Mouse (Mus musculus): ENCODE results near the gene Zyg11b.

Gene Zyg11b

DNA sequence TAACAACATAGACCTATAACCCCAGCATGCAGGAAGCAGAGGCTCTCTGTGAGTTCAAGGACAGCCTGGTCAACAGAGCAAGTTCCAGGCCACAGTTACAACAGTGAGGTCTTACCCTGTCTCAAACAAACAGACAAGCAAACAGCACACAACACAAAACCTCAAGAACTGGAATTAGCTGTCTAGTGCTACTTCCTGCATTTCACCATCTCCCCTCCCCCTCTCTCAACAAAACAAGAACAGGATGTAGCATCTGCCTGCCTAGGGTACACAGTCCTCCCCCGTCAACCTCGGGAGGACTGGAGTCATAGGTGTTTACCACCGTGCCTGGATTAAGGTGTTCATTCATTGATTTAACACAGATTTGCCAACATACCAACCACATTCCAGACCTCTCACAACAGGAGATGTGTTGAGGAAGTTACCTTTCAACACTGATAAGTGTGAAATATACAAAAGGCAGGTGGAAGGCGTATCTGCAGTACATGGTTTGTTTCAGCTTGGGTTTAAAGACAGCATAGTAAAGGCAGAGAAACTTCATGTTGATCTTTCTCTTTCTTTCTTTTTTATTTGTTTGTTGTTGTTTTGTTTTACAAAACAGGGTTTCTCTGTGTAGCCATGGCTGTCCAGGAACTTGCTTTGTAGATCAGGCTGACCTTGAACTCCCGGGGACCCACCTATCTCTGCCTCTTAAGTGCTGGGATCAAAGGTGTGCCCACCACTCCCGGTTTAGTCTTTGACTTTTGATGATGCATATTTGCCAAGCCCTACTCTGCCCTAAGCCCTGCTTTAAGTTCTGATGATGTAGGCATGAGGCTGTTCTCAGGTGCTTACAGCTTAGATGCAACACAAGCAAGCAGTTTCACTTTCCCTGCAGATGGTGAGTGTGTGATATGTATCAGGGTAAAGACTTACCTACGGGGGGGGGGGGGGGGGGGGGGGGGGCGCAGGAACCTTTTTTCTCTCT lies 18.0 kb upstream of the Zyg11b start:
- DNase-seq (ENCODE audit: low spot score): no peak

GRCm38 (mm10) chr4:108317656-108318605 lies 17.0 kb upstream of the Zyg11b start:
- no peak for DNase-seq (ENCODE audit: low spot score)

DNA sequence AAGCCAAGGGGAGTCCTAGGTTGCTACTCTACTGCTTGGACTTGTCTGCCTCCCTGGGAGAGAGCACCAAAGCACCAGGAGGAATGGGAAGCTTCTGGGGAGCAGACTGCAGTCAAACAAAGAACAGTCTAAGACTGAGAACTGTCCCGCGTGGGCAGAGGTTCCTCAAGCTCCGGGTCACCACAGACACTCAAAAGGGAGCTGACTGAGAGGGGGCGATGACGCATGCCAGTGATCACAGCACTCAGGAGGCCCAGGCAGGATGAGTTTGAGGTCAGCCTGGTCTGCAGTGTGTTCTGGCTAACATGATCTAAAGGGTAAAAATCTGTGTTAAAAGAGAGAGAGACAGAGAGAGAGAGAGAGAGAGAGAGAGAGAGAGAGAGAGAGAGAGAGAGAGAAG lies 13.1 kb upstream of the Zyg11b start:
- DNase-seq (ENCODE audit: low spot score): no peak

DNA sequence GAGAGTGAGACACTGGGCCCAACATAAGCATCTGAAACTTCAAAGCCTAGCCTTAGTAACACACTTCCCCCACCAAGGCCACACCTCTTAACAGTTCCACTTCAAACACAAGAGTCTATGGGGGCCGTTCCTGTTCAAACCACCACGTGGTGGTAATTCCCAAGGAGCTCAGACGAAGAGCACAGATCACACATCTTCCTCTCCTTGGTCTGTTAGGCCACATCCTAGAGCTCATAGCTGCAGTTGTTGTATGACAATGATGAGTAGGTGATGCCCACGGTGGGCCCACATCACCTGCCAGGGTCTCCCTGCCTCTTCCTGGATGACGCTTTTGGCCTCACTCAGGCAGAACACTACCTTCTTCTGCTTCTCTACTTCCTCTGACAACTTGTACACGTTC lies 9.8 kb upstream of the Zyg11b start:
- DNase-seq (ENCODE audit: low spot score): no peak

- no peak for DNase-seq (ENCODE audit: low spot score)
These were observed 1.5 kb upstream of the Zyg11b start for GRCm38 (mm10) chr4:108302296-108302890.

DNA sequence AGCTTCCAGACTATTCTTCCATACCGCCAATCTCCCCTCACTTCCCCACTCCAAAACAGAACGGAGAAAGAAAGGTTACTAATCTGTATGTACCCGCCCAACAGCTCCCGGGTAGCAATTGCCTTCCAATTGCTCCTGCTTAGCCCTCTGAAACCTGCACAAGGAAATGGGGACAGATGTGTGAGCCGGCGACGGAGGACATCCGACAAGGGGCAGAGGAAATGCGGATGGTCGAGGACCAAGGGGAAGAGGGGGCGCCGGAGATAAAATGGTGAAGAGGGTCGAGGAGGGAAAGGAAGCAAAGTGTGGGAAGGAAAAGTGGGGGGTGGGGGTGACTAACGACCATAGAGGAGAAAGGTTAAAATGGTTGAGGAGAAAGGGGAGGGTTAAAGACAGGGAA lies 630 bp downstream of the Zyg11b start:
- no peak for DNase-seq (ENCODE audit: low spot score)

- DNase-seq (ENCODE audit: low spot score): no peak
These were observed 23.9 kb downstream of the Zyg11b start for GRCm38 (mm10) chr4:108276973-108277372.

GRCm38 (mm10) chr4:108272286-108272685 lies 28.6 kb downstream of the Zyg11b start:
- DNase-seq (ENCODE audit: low spot score): no peak

DNA sequence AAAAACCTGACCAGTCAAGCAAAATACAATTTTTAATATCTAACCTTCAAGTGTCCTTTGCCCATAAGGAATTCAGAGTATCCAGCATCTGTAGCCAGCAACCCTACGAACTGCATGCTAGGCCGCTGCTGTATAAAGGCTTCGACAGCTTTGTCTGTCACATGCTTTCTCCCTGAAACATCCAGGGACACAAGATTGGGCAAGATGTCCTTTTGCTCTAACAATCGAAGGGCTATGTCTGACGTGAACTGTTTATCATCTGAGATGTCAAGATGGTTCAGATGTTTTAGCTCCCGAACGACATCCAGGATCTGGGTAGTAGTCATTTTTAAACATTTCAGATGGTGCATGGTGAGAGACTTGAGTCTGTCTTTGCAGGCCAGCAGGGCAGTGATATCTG lies 35.1 kb downstream of the Zyg11b start:
- DNase-seq (ENCODE audit: low spot score): no peak

DNA sequence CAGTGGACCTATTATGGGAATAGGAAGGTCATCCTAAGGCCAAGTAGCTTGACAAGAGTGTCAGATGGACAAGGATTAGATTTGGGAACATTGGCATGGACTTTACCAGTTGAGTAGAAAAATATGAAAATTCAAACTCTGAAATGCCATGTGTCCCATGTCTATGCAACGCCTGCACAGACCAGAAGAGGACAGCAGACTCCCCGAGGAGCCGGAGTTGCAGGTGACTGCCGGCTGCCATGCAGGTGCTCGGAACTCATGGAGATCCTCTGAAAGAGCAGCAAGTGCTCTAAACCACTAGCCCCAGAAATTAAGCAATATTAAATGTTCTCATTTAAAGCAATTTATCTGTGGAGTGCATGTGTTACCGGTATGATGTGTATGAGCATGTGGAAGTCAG lies 47.6 kb downstream of the Zyg11b start:
- DNase-seq (ENCODE audit: low spot score): no peak

DNA sequence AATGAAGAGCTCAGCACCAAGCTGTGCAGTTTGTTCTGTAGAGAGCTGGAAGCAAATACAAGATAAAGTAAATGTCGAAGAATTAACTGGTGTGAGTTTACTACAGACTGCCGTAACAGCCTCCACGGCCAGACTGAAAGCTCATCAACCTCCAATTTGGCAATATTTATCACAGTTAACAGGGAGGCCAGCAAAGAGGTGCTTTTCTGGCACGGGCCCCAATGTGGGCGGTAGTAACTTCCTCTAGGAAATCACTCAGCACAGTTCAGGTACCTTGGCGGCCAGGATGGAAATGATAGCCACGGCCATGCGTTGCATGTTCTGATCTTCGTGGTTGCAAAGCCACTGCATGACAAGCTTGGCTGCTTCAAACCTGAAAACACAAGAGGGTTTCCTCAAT lies 50.4 kb downstream of the Zyg11b start:
- no peak for DNase-seq (ENCODE audit: low spot score)

DNA sequence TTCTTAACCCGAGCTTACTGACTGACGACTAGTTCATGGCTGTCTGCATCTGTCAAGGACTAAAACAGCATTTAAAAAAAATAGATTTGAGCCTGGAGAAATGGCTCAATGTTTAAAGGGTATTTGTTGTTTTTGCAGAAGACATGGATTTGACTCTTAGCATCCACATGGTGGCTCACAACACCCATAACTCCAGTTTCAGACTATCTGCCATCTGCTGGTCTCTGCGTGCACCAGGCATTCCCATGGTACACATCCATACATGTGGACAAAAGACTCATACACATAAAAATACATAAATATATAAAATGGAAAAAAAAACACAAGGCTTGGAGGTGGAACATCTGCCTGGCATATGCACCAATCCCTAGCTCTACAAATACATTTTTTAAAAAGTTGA lies 51.6 kb downstream of the Zyg11b start:
- no peak for DNase-seq (ENCODE audit: low spot score)

- no peak for DNase-seq (ENCODE audit: low spot score)
These were observed 67.2 kb downstream of the Zyg11b start for GRCm38 (mm10) chr4:108233654-108234053.

- DNase-seq (ENCODE audit: low spot score): no peak
These were observed 75.5 kb downstream of the Zyg11b start for GRCm38 (mm10) chr4:108225341-108225872.

- no peak for DNase-seq (ENCODE audit: low spot score)
These were observed 78.4 kb downstream of the Zyg11b start for GRCm38 (mm10) chr4:108222507-108222906.

- no peak for DNase-seq (ENCODE audit: low spot score)
These were observed 81.9 kb downstream of the Zyg11b start for GRCm38 (mm10) chr4:108219019-108219418.

- DNase-seq (ENCODE audit: low spot score): no peak
These were observed 83.3 kb downstream of the Zyg11b start, which contains the start of gene Zyg11a for GRCm38 (mm10) chr4:108217332-108218179. Gene Zyg11a, minus strand, starts transcription at chr4:108218048.

DNA sequence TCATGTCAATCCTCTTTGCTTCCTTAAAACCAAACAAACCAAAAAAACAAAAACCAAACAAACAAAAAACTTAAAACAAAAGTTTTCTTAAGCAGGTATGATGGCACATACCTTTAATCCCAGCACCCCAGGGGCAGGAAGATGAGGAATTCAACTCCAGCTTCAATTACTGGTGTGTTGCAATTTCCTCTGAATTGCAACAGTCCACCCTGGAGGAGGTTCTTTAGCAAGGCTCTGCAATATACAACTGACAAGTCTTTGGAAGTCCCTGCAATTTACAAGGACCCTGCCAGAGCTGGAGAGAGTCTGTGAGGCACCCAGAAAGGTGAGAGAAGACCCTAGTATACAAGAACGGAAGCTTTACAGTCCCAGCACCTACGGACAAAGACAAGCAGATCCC lies 87.9 kb downstream of the Zyg11b start:
- DNase-seq (ENCODE audit: low spot score): no peak

- DNase-seq (ENCODE audit: low spot score): no peak
These were observed 96.3 kb downstream of the Zyg11b start for GRCm38 (mm10) chr4:108204629-108205028.

DNA sequence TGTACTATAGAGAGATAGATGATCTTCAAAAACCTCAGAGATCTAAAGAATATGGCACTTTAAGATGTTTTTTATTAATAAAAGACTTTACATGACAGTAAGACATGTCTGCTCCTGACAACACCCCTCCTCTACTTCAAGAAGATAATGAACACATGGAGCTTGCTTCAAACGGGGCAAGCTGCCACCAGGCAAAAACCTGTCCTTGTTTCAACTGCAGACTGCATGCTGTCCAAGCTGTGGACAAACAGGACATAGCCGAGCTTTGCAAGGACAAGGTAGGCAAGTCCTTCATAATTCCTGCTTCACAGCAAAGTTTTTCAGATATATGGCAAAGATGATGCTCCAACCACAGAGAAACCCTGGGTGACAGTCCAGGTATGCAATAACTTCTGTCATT lies 101.7 kb downstream of the Zyg11b start:
- no peak for DNase-seq (ENCODE audit: low spot score)

DNA sequence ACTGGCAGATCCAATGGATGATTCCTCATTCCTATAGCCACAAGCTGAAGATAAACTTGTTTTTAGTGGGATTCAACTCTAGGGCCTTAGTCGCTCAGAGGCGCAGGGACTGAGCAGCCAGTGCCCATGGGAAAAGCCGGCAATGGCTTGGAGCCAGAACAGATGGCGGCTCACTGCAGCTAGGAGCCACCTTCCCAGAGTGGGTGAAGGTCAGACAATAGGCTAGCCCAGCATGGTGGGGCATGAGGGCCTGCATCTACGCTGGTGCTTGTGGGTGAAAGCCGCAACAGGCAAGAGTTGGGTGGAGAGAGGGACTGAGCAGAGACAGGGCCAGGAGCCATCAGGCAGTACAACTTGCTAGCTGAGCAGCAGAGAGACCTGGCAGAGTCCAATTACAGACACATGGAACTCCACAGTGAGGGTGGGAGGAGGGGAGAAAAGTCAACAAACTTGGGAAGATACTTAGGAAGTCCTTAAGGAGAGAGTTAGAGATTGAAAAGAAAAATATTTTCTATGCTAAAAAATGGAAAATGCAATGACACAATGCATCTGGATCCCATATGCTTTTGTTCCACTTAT lies 104.5 kb downstream of the Zyg11b start:
- no peak for DNase-seq (ENCODE audit: low spot score)

Data from left cerebral cortex, adult 11 months (tissue).